ENCODE assay signal across 26 mouse cellular contexts in the genomic region with DNA sequence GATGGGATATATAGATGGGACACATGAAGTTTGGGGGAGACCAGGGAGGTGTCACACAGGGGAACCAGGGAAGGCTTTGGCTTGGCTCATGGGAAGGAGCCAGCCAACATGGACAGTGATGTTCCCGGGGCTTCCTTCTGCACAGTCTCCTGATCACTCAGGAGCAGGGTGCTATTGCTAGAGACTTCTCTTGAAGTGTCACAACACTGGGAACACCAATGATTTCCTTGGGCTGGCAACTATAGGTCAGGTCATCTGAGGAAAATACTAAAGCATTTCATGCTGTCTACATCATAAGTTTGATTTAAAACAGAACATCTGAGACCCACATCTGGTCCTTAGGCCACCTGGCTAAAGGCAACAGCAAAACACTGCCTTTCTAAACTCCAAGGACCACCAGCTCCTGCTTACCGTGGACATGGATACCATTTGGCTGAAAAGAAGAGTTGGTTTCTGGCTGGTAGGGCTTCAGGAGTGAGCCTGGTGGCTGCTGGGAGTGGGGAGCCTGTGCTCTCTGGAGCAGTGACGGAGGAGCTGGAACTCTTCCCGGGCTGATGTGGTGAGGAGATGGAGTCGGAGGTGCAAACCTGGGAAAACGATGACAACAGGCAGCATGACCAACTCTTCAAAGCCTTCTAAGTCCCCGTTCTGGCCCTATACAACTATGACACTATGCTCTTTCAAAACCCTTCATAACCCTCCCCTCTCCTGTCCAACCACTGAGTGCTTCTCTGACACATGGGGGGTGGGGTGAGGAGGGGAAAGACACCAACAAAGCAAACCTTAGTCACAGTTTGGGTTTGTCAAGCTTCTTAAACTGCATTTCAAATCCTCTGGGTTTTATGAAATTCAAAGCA.
A peak's percentile ranks its signal among the peaks of the same experiment; 100 is the strongest.
DNase-seq lines count a peak whose midpoint lies in the region; ATAC-seq lines count a peak whose summit lies in the region.
"Had no signal": no experiment of that assay in that cellular context is flagged by ENCODE, and none has a peak within 500 bp of the region (broad histone marks: within the 10 kb centered on the region; RNA-seq: fewer than 3 reads in every experiment).

No protein-coding gene starts in this region.

- no peaks in the 10 kb centered on the region for H3K9me3 ChIP-seq in midbrain, embryonic 11.5 days (ENCODE audit: control insufficient read depth, low read length)
- no peaks in the 10 kb centered on the region for H3K9me3 ChIP-seq in midbrain, embryonic 14.5 days (ENCODE audit: control insufficient read depth, low read length)
- H3K9me3 ChIP-seq in limb, embryonic 10.5 days (replicated peaks) = no peaks in the 10 kb centered on the region
- no peaks in the 10 kb centered on the region for H3K9me3 ChIP-seq in intestine, embryonic 16.5 days (ENCODE audit: control insufficient read depth, low read length)
- no peaks in the 10 kb centered on the region for H3K9me3 ChIP-seq in midbrain, embryonic 15.5 days
- H3K9me3 ChIP-seq: embryonic facial prominence, embryonic 12.5 days; forebrain, embryonic 12.5 days; hindbrain, embryonic 13.5 days; liver, embryonic 13.5 days; neural tube, embryonic 13.5 days had no signal

- H3K27ac ChIP-seq in midbrain, embryonic 11.5 days (ENCODE audit: low read depth, low read length) = no peak overlapping the region
- no peak overlapping the region for H3K27ac ChIP-seq in midbrain, embryonic 14.5 days (replicated peaks; ENCODE audit: low read depth, low read length)
- peak overlapping the region; percentile 25; the same call in 1 of the 2 replicates for H3K27ac ChIP-seq in limb, embryonic 10.5 days
- no peak overlapping the region for H3K27ac ChIP-seq in intestine, embryonic 16.5 days (ENCODE audit: low read length)
- no peak overlapping the region for H3K27ac ChIP-seq in midbrain, embryonic 15.5 days
- H3K27ac ChIP-seq: embryonic facial prominence, embryonic 12.5 days; forebrain, embryonic 12.5 days; hindbrain, embryonic 13.5 days; left cerebral cortex, adult 2 months; liver, embryonic 13.5 days; neural tube, embryonic 13.5 days had no signal

- no peaks in the 10 kb centered on the region for H3K27me3 ChIP-seq in midbrain, embryonic 11.5 days (ENCODE audit: control insufficient read depth, insufficient read depth, low read length)
- H3K27me3 ChIP-seq in midbrain, embryonic 14.5 days (ENCODE audit: control insufficient read depth, insufficient read depth, low read length) = no peaks in the 10 kb centered on the region
- H3K27me3 ChIP-seq in limb, embryonic 10.5 days (ENCODE audit: low read depth, poor library complexity, severe bottlenecking) = no peaks in the 10 kb centered on the region
- H3K27me3 ChIP-seq in intestine, embryonic 16.5 days (replicated peaks; ENCODE audit: control insufficient read depth, insufficient read depth, low read length) = no peaks in the 10 kb centered on the region
- no peaks in the 10 kb centered on the region for H3K27me3 ChIP-seq in midbrain, embryonic 15.5 days (replicated peaks)
- H3K27me3 ChIP-seq: CH12.LX; embryonic facial prominence, embryonic 12.5 days; hindbrain, embryonic 13.5 days; liver, embryonic 13.5 days; neural tube, embryonic 13.5 days had no signal

- H3K36me3 ChIP-seq in midbrain, embryonic 11.5 days (ENCODE audit: control insufficient read depth, insufficient read depth, low read length) = no peaks in the 10 kb centered on the region
- H3K36me3 ChIP-seq in midbrain, embryonic 14.5 days (ENCODE audit: control insufficient read depth, insufficient read depth, low read length) = no peaks in the 10 kb centered on the region
- no peaks in the 10 kb centered on the region for H3K36me3 ChIP-seq in limb, embryonic 10.5 days
- no peaks in the 10 kb centered on the region for H3K36me3 ChIP-seq in intestine, embryonic 16.5 days (ENCODE audit: control insufficient read depth, insufficient read depth, low read length)
- no peaks in the 10 kb centered on the region for H3K36me3 ChIP-seq in midbrain, embryonic 15.5 days (replicated peaks)
- H3K36me3 ChIP-seq: embryonic facial prominence, embryonic 12.5 days; forebrain, embryonic 12.5 days; hindbrain, embryonic 13.5 days; liver, embryonic 13.5 days; neural tube, embryonic 13.5 days had no signal

- no peak overlapping the region for H3K4me3 ChIP-seq in midbrain, embryonic 11.5 days (ENCODE audit: low read depth, low read length)
- no peak overlapping the region for H3K4me3 ChIP-seq in midbrain, embryonic 14.5 days (replicated peaks; ENCODE audit: low read depth, low read length)
- no peak overlapping the region for H3K4me3 ChIP-seq in limb, embryonic 10.5 days
- H3K4me3 ChIP-seq in intestine, embryonic 16.5 days (ENCODE audit: low read length) = no peak overlapping the region
- no peak overlapping the region for H3K4me3 ChIP-seq in midbrain, embryonic 15.5 days
- H3K4me3 ChIP-seq: embryonic facial prominence, embryonic 12.5 days; forebrain, embryonic 12.5 days; hindbrain, embryonic 13.5 days; left cerebral cortex, adult 2 months; liver, embryonic 13.5 days; neural tube, embryonic 13.5 days had no signal

- H3K4me1 ChIP-seq in midbrain, embryonic 11.5 days (ENCODE audit: control insufficient read depth, insufficient read depth, low read length) = peaks cover 9% of the 10 kb centered on the region; the same call in 1 of the 2 replicates
- no peaks in the 10 kb centered on the region for H3K4me1 ChIP-seq in midbrain, embryonic 14.5 days (ENCODE audit: control insufficient read depth, insufficient read depth, low read length)
- peaks cover 10% of the 10 kb centered on the region for H3K4me1 ChIP-seq in limb, embryonic 10.5 days
- H3K4me1 ChIP-seq in intestine, embryonic 16.5 days (ENCODE audit: control insufficient read depth, insufficient read depth, low read length) = no peaks in the 10 kb centered on the region
- H3K4me1 ChIP-seq in midbrain, embryonic 15.5 days = no peaks in the 10 kb centered on the region
- H3K4me1 ChIP-seq: embryonic facial prominence, embryonic 12.5 days; hindbrain, embryonic 13.5 days; liver, embryonic 13.5 days; neural tube, embryonic 13.5 days had no signal

- WGBS in midbrain, embryonic 11.5 days = 80% methylated on average over 7 of the region's 7 CpGs
- WGBS in midbrain, embryonic 14.5 days = 89% methylated on average over 7 of the region's 7 CpGs
- WGBS in limb, embryonic 10.5 days = 89% methylated on average over 7 of the region's 7 CpGs
- 87% methylated on average over 7 of the region's 7 CpGs for WGBS in intestine, embryonic 16.5 days
- WGBS in midbrain, embryonic 15.5 days = 91% methylated on average over 7 of the region's 7 CpGs

- H3K4me2 ChIP-seq in midbrain, embryonic 11.5 days = no peak overlapping the region
- no peak overlapping the region for H3K4me2 ChIP-seq in midbrain, embryonic 14.5 days (ENCODE audit: low read length)
- H3K4me2 ChIP-seq in intestine, embryonic 16.5 days (ENCODE audit: low read depth, low read length) = no peak overlapping the region
- no peak overlapping the region for H3K4me2 ChIP-seq in midbrain, embryonic 15.5 days
- H3K4me2 ChIP-seq: embryonic facial prominence, embryonic 12.5 days; forebrain, embryonic 12.5 days; hindbrain, embryonic 13.5 days; liver, embryonic 13.5 days; lung, embryonic 14.5 days; neural tube, embryonic 13.5 days had no signal

- peak; percentile 3 for DNase-seq in gastrocnemius, adult 18-20 months (ENCODE audit: low spot score)
- DNase-seq in gastrocnemius, postnatal 4 days (ENCODE audit: low spot score in 2 of 2) = no peak
- DNase-seq in midbrain, embryonic 11.5 days (ENCODE audit: low spot score, missing footprints) = peak; percentile 78
- no peak for DNase-seq in midbrain, embryonic 14.5 days
- no peak for DNase-seq in limb, embryonic 10.5 days (ENCODE audit: low spot score)
- DNase-seq in testis, postnatal 10 days (ENCODE audit: low spot score) = no peak
- DNase-seq: adrenal gland, adult 2 months; cerebellum, adult 9-10 months; heart, adult 18-20 months; kidney, adult 9 months; kidney, postnatal 25 days; liver, embryonic 13.5 days; lung, embryonic 14.5 days; lung, postnatal 36 days; right cerebral cortex, adult 18-20 months; spleen, adult 18-20 months; thymus, adult 18-20 months; thymus, postnatal 4 days had no signal

- no peak for ATAC-seq in midbrain, embryonic 11.5 days (ENCODE audit: low FRiP score)
- no peak for ATAC-seq in midbrain, embryonic 14.5 days (ENCODE audit: low FRiP score, low TSS enrichment)
- no peak for ATAC-seq in intestine, embryonic 16.5 days
- no peak for ATAC-seq in midbrain, embryonic 15.5 days (replicated peaks)

- no peak overlapping the region for H3K9ac ChIP-seq in midbrain, embryonic 11.5 days (ENCODE audit: low read length)
- H3K9ac ChIP-seq in midbrain, embryonic 14.5 days (replicated peaks; ENCODE audit: low read length) = no peak overlapping the region
- no peak overlapping the region for H3K9ac ChIP-seq in intestine, embryonic 16.5 days (ENCODE audit: low read depth, low read length)
- H3K9ac ChIP-seq in midbrain, embryonic 15.5 days = no peak overlapping the region
- H3K9ac ChIP-seq: embryonic facial prominence, embryonic 12.5 days; forebrain, embryonic 12.5 days; hindbrain, embryonic 13.5 days; liver, embryonic 13.5 days; lung, embryonic 14.5 days; neural tube, embryonic 13.5 days had no signal

Comparison
In these comparisons a context has a peak if more than half of its experiments do, and no peak if none do; other contexts are left out.
1. DNase-seq: peak in gastrocnemius, adult 18-20 months (single experiment) and midbrain, embryonic 11.5 days (single experiment); none in gastrocnemius, postnatal 4 days (0 of 2), midbrain, embryonic 14.5 days (single experiment), limb, embryonic 10.5 days (single experiment) and testis, postnatal 10 days (single experiment).